Mouse (Mus musculus) spleen, adult 2 months (tissue): ENCODE measurements around the gene Slc2a2.

Experiments
- CTCF ChIP-seq: fragments of 200-500 bp; IDR thresholded peaks from 2 replicates; pipeline ENCODE4 v1.5.1; 2011; ENCODE audit warnings: mild to moderate bottlenecking, inconsistent platforms; ENCODE audit not compliant: insufficient read depth, insufficient read length, insufficient replicate concordance; ENCODE audit errors: extremely low read depth
- POLR2A ChIP-seq: fragments of 200-500 bp; IDR thresholded peaks from 2 replicates; pipeline ENCODE4 v1.6.1; 2011; ENCODE audit warnings: low read depth, low read length, inconsistent platforms

GRCm38 (mm10) chr3:28721838-28722237 lies 24.1 kb downstream of the Slc2a2 start:
- TF ChIP-seq POLR2A (no peak), CTCF (no peak)
